Mouse (Mus musculus) testis, adult 10 weeks (tissue): ENCODE data around the gene Gm21985. TPM values are rescaled to one million over a fixed set of nuclear protein-coding genes. Genes with fewer than 3 reads are reported as not detected.

ENCODE experiments used
- polyA plus RNA-seq: library from polyadenylated mRNA; stranded (reverse); fragments of 350-450 nt; fragmentation: Illumina TruSeq; extraction: RNeasy Lipid Tissue Mini Kit (QIAGEN cat#74804); gene quantifications from one replicate; pipeline ENCODE4 v1.2.3, GENCODE M21; 2014; ENCODE audit warnings: low read depth, low replicate concordance

Gm21985 gene
- polyA plus RNA-seq, result not detected

GRCm38 (mm10) chr2:112266242-112266592, at the start of gene Gm21985:
Gm21985 (plus strand) TSS chr2:112266314.

GRCm38 (mm10) chr2:112239212-112239934, 26.7 kb upstream of the Gm21985 start, which contains the start of gene Lpcat4:
Lpcat4 (plus strand) TSS chr2:112239468.

GRCm38 (mm10) chr2:112259241-112259962, 6.7 kb upstream of the Gm21985 start, which contains the start of gene Nutm1:
Nutm1 (minus strand) TSS chr2:112259291.

GRCm38 (mm10) chr2:112261748-112262653, 4.1 kb upstream of the Gm21985 start, which contains the start of gene Nop10:
Nop10 (plus strand) TSS chr2:112261926.

GRCm38 (mm10) chr2:112265448-112266241, 469 bp upstream of the Gm21985 start, which contains the start of gene Slc12a6:
Slc12a6 (plus strand) TSS chr2:112265825.

GRCm38 (mm10) chr2:112367726-112368673, 101.9 kb downstream of the Gm21985 start, which contains the start of gene Emc4:
Emc4 (minus strand) TSS chr2:112368027.

GRCm38 (mm10) chr2:112378973-112379898, 113.1 kb downstream of the Gm21985 start, which contains the start of gene Katnbl1:
Katnbl1 (plus strand) TSS chr2:112379211.

GRCm38 (mm10) chr2:112454862-112455564, 188.9 kb downstream of the Gm21985 start, which contains the start of gene Emc7:
Emc7 (plus strand) TSS chr2:112454997.

Other genes with a start within 250 kb of the Gm21985 start
- not detected for gene Olfr1311, start 241.9 kb upstream of the Gm21985 start, polyA plus RNA-seq
- gene Olfr1312, start 216.1 kb upstream of the Gm21985 start, polyA plus RNA-seq, result not detected
- not detected for gene Olfr1313, start 188.5 kb upstream of the Gm21985 start, polyA plus RNA-seq
- gene Olfr1314, start 169.5 kb upstream of the Gm21985 start, polyA plus RNA-seq, result not detected
- gene Olfr1315-ps1, start 150.9 kb upstream of the Gm21985 start, polyA plus RNA-seq, result not detected
- gene Olfr1316, start 131.3 kb upstream of the Gm21985 start, polyA plus RNA-seq, result not detected
- gene Olfr1317, start 126.0 kb upstream of the Gm21985 start, polyA plus RNA-seq, result not detected
- not detected for gene Olfr1318, start 112.1 kb upstream of the Gm21985 start, polyA plus RNA-seq
- gene Lpcat4, start 26.8 kb upstream of the Gm21985 start, polyA plus RNA-seq, result 1.7 TPM
- 21.3 TPM for gene Nutm1, start 7.0 kb upstream of the Gm21985 start, polyA plus RNA-seq
- gene Nop10, start 4.4 kb upstream of the Gm21985 start, polyA plus RNA-seq, result 45.7 TPM
- 46.9 TPM for gene Slc12a6, start 489 bp upstream of the Gm21985 start, polyA plus RNA-seq
- gene Emc4, start 101.7 kb downstream of the Gm21985 start, polyA plus RNA-seq, result 83.6 TPM
- 16.3 TPM for gene Katnbl1, start 112.9 kb downstream of the Gm21985 start, polyA plus RNA-seq
- gene Emc7, start 188.7 kb downstream of the Gm21985 start, polyA plus RNA-seq, result 30.9 TPM
- gene Chrm5, start 214.5 kb downstream of the Gm21985 start, polyA plus RNA-seq, result not detected
- 117 TPM for gene Aven, start 226.7 kb downstream of the Gm21985 start, polyA plus RNA-seq